Mouse (Mus musculus) E14TG2a.4 (cell line): Measurements from ENCODE around the gene Car11.

Experiments used
- H3K27me3 ChIP-seq: 2 replicates; pipeline ENCODE4 v1.6.1; 2014; ENCODE audit warnings: low read length, control low read depth; ENCODE audit not compliant: insufficient read depth
- H3K36me3 ChIP-seq: 2 replicates; pipeline ENCODE4 v1.6.1; 2014; ENCODE audit warnings: low read length, control low read depth; ENCODE audit not compliant: insufficient read depth
- H3K4me1 ChIP-seq: replicated peaks from 2 replicates; pipeline ENCODE4 v1.6.1; 2014; ENCODE audit warnings: low read depth, low read length, control low read depth
- H3K4me3 ChIP-seq: replicated peaks from 2 replicates; pipeline ENCODE4 v1.5.1; 2014; ENCODE audit warnings: mild to moderate bottlenecking, low read length
- H3K9me3 ChIP-seq: 2 replicates; pipeline ENCODE4 v1.6.1; 2014; ENCODE audit warnings: low read length, control low read depth
- CTCF ChIP-seq: conservative IDR thresholded peaks from 2 replicates; pipeline ENCODE4 v1.5.1; 2014; ENCODE audit warnings: low read length
- NANOG ChIP-seq: IDR thresholded peaks from 2 replicates; pipeline ENCODE4 v1.6.1; 2014; ENCODE audit warnings: borderline replicate concordance, low read length, mixed read lengths
- POU5F1 ChIP-seq: IDR thresholded peaks from 2 replicates; pipeline ENCODE4 v1.6.1; 2014; ENCODE audit warnings: low read length, borderline replicate concordance

Car11 gene

GRCm38 (mm10) chr7:45711316-45712021 is 11.8 kb downstream of the Car11 start:
- no peak for TF ChIP-seq NANOG
- TF ChIP-seq POU5F1: no peak
- no peak for TF ChIP-seq CTCF
- Histone ChIP-seq H3K36me3 (peaks cover 67% of the 10 kb centered on the region), H3K4me1 (peaks cover 89% of the 10 kb centered on the region), H3K27me3 (no peaks in the 10 kb centered on the region), H3K9me3 (no peaks in the 10 kb centered on the region), H3K4me3 (peak overlapping the region; percentile 49)

DNA sequence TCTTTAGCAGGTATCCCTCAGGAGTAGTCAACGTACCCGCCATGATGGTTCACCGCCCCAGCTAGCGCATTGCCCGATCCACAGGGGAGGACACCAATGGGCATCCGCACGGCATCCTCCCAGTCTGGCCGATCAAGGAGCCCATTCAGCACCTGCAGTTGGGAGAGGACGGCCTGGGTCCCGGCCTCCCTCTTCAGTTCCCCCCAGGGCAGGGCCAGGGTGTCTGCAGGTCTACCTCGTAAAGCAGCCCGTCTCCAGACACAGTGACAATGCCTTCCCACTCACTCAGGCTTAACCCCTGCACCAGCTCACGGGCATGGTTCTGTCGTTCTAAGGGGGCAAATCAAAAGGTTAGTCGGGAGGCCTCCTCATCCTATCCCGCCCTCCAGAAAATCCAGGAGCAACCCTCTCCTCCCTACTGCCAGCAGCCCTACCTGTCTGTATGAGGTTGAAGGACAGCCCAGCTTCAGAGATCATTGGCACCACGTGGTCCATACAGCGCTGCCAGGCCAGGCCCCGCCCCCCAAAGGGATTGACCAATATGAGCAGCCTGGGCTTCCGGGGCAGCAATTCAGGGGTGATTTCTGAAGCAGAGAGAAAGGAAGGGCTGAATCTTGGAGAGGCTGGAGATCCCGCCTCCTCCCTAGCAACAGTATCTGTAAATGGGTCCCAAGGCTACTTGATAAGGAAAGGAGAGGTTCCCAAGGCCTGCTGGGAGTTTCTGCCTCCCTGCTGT is 12.5 kb downstream of the Car11 start:
- Histone ChIP-seq H3K36me3 (peaks cover 70% of the 10 kb centered on the region), H3K4me1 (peaks cover 93% of the 10 kb centered on the region), H3K27me3 (no peaks in the 10 kb centered on the region), H3K4me3 (peak overlapping the region; percentile 26; the same call in 1 of the 2 replicates), H3K9me3 (no peaks in the 10 kb centered on the region)
- TF ChIP-seq CTCF: no peak
- no peak for TF ChIP-seq POU5F1
- no peak for TF ChIP-seq NANOG

- Histone ChIP-seq H3K27me3 (no peaks in the 10 kb centered on the region), H3K9me3 (no peaks in the 10 kb centered on the region), H3K4me1 (peaks cover 82% of the 10 kb centered on the region), H3K36me3 (peaks cover 69% of the 10 kb centered on the region), H3K4me3 (0 out of 2 replicates have a peak overlapping the region, but pooled peaks have one; percentile 29)
- TF ChIP-seq POU5F1 (no peak), NANOG (no peak), CTCF (no peak)
Observed at GRCm38 (mm10) chr7:45713396-45713795, 13.8 kb downstream of the Car11 start.

GRCm38 (mm10) chr7:45713881-45714520 is 14.4 kb downstream of the Car11 start:
- no peaks in the 10 kb centered on the region for H3K9me3 ChIP-seq
- TF ChIP-seq NANOG (no peak), CTCF (no peak), POU5F1 (no peak)

GRCm38 (mm10) chr7:45714630-45715089 is 15.0 kb downstream of the Car11 start:
- H3K36me3 ChIP-seq: peaks cover 69% of the 10 kb centered on the region
- H3K27me3 ChIP-seq: no peaks in the 10 kb centered on the region
- TF ChIP-seq CTCF (no peak), POU5F1 (no peak), NANOG (no peak)
- no peaks in the 10 kb centered on the region for H3K9me3 ChIP-seq
- peak overlapping the region; percentile 85 for H3K4me3 ChIP-seq
- peaks cover 72% of the 10 kb centered on the region for H3K4me1 ChIP-seq

More at GRCm38 (mm10) chr7:45713881-45714520, 14.4 kb downstream of the Car11 start:
- peaks cover 76% of the 10 kb centered on the region for H3K4me1 ChIP-seq
- peaks cover 69% of the 10 kb centered on the region for H3K36me3 ChIP-seq
- no peaks in the 10 kb centered on the region for H3K27me3 ChIP-seq
- peak overlapping the region; percentile 85 for H3K4me3 ChIP-seq

GRCm38 (mm10) chr7:45715090-45715708 is 15.6 kb downstream of the Car11 start, which contains the start of gene Rpl18:
Gene Rpl18, plus strand, starts transcription at chr7:45715457.
- no peak for TF ChIP-seq CTCF
- no peak for TF ChIP-seq POU5F1
- no peak for TF ChIP-seq NANOG
- peaks cover 69% of the 10 kb centered on the region for H3K36me3 ChIP-seq
- no peaks in the 10 kb centered on the region for H3K9me3 ChIP-seq

DNA sequence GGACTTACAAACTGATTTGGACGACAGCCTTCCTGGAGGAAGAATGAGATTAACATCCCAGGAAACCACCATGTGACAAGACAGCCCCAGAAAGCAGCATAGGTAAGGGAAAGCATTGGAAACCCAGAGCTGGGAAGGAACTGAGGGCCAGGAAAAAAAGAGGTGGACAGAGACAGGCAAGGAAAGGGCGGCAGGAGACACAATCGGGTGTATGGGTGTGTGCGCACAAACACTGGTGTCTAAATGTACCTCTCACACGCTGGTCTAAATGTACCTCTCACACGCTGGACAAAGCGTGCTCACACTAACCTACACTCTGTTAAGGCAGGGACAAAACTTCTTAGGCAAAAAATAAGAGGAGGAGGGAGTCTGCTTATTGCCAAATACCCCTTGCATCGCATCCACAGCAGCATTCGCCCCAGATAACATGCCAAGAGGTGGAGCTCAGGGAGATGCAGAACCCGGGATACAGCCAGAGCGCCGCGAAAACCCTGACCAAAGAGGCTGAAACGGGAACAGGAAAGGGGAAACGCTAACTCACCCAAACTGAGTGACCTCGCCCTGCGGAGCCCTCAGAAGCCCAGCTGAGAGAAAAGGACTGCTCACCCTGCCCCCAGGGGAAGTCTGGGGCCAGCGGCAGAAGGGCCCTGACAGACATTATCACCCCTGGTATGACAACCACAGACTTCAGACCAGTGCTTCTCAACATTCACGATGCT is 16.3 kb downstream of the Car11 start:
- Histone ChIP-seq H3K27me3 (no peaks in the 10 kb centered on the region), H3K4me3 (peak overlapping the region; percentile 85), H3K36me3 (peaks cover 69% of the 10 kb centered on the region), H3K4me1 (peaks cover 71% of the 10 kb centered on the region), H3K9me3 (no peaks in the 10 kb centered on the region)
- TF ChIP-seq CTCF (no peak), POU5F1 (no peak), NANOG (no peak)

More at GRCm38 (mm10) chr7:45715090-45715708, 15.6 kb downstream of the Car11 start, which contains the start of gene Rpl18:
- H3K4me3 ChIP-seq: peak within 1 kb of the TSS; percentile 85
- H3K27me3 ChIP-seq: no peaks in the 10 kb centered on the region
- H3K4me1 ChIP-seq: peaks cover 71% of the 10 kb centered on the region
